Mouse (Mus musculus) thymus, postnatal 10 days (tissue): Measurements from ENCODE around the gene Larp4b.
A peak's percentile ranks its signal among the peaks of the same experiment; 100 is the strongest.

Experiments used
- DNase-seq, 2 experiments: peaks; one replicate each; pipeline ENCODE4 v3.0.0; 2021; ENCODE audit warnings: low spot score in 2 of 2

The Larp4b gene

GRCm38 (mm10) chr13:9093316-9094155, at the start of gene Larp4b:
Gene Larp4b (plus strand): TSS chr13:9093881.
- peak; percentile 96 to 97 for DNase-seq

- no peak for DNase-seq
These were observed 49.0 kb upstream of the Larp4b start for GRCm38 (mm10) chr13:9044731-9045130.

- DNase-seq = peak in 1 of 2 experiments; percentile 4
These were observed 41.5 kb upstream of the Larp4b start for GRCm38 (mm10) chr13:9052049-9052691.

GRCm38 (mm10) chr13:9057277-9057676, 36.4 kb upstream of the Larp4b start:
- no peak for DNase-seq

DNA sequence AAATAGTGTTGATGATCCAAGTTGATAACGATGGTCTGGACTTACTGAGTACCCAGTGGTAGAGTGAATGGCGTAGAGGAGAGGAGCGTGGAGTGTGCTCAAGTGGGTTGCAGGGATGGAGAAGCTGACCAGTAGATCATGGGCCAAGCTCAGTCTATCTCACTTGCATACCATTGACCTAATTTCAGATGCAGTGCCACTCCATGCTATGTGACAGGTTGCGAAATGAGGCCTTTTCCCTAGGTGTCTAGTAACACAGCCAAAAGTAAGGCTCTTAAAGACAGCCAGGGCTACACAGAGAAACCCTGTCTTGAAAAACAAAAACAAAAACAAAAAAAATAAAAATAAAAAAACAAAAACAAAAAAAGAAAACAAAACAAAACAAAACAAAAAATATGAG, 35.0 kb upstream of the Larp4b start:
- no peak for DNase-seq

- DNase-seq = no peak
These were observed 32.3 kb upstream of the Larp4b start for GRCm38 (mm10) chr13:9061394-9061793.

DNA sequence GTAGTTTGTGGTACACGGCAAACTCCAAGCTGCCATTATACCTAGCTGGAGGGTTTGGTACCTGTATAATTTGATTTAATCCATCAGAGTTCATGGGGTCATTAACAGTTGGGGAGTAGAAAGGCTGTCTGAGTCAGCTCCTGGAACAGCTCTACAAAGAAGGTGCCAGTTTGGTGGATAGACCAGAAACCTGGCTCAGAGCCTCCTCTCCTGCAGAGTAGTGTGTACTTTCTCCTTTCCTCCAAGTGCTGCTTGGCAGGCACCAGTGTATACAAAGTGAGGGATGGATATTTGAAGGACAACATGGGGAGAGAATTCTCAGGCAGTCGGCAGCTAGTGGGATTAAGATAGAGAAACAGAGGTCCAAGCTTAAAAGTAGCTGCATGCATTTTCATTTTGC, 29.5 kb upstream of the Larp4b start:
- DNase-seq = no peak

DNA sequence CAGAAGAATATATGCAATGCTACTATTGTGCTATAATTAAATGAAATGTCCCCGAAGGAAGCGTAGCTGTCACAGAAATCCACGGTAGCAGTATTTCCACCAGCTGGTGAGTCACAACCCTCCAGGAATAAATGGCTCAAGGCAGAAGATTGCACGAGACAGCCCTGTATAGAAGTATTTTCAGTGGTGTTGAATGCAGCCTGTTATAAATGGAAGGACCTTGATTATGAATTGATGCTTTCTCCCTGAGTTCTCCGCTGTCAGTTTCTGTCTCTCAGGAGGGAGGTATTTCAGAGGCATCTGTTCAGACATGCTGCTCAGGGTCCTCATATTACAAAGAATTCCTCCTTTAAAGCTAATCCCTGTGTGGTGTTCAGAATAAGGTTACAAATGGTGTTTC, 27.6 kb upstream of the Larp4b start:
- no peak for DNase-seq

- DNase-seq = no peak
These were observed 22.7 kb upstream of the Larp4b start for GRCm38 (mm10) chr13:9071008-9071407.

DNA sequence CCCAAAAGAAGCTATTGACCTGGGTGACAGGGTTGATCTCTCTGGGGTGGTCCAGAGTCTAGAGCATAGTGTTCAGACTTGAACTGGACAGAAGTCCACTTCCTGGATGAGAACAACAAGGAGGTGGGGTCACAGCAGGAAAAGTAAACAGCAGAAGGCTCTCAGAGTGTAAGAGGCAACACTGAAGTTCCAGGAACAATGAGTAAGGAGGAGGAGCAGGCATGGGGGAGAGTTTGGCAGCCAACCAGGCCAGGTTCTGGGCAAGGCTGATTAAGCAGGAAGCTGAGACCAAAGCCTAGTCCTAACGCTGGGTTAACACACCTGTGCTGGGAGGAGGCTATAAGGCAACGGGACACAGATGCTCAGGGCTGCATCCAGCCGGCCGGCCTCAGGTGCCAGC, 19.9 kb upstream of the Larp4b start:
- DNase-seq = no peak

DNA sequence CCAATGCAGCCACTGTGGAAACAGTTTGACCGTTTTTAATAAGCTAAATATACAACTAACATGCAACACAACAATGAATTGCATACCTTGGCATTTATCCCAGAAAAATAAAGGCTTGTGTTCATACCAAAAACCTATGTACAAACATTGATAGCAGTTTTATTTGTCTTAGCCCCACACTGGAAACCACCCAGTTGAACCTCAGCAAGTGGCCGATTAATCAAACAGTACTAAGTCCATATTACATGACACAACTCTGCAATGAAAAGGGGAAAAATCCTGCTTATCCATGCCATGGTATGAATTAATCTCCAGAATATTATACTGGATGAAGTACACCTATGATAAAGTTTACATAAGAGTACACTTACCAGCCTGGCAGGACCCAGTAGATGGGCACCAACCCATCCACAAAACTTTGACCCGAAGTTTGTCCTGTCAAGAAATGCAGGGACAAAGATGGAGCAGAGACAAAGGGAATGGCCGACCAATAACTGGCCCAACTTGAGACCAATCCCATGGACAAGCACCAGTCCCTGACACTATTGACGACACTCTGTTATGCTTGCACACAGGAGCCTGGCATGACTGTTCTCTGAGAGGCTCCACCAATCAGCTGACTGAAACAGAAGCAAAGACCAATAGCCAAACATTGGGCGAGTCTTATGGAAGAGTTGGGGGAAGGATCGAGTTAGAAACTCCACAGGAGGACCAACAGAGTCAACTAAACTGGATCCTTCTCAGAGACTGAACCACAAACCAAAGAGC, 17.7 kb upstream of the Larp4b start:
- no peak for DNase-seq

- DNase-seq = no peak
These were observed 11.4 kb upstream of the Larp4b start for GRCm38 (mm10) chr13:9082128-9082883.

DNA sequence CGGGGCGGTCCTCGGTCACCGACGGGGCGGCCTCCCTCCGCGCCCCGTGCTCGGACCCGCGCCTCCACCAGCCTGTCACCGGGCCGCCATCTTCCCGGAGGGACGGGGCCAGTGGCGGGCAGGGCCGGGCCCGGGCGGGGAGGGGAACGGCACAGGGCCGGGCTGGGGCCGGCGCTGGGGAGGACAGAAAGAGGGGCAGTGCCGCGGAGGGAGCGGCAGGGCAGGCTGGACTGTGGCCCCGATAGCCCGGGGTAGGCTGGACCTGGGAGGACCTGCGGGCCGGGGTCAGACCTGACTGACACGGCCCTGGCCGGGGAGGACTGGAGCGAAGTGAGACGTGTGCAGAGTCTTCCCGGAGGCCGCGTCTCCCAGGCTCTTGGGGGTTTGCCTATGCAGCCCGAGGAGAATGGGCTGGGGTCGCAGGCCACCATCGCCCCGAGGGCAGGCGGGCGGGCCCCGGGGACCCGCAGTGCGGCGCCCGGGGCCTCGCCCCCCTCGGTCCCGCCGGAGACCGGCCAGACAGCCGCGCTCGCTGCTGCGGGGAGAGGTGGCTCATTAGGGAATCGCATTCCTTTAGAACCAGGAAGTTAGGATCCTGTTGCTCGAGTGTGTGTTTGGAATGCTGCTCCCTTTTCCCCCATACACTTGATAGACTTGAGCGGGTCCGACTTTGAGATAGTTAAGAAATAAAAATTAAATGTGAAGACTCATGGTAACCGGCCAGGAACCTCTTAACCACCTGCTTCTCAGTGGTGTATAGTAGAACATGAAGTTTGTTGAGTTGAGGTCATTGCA, 702 bp downstream of the Larp4b start:
- DNase-seq = peak; percentile 23 to 47

DNA sequence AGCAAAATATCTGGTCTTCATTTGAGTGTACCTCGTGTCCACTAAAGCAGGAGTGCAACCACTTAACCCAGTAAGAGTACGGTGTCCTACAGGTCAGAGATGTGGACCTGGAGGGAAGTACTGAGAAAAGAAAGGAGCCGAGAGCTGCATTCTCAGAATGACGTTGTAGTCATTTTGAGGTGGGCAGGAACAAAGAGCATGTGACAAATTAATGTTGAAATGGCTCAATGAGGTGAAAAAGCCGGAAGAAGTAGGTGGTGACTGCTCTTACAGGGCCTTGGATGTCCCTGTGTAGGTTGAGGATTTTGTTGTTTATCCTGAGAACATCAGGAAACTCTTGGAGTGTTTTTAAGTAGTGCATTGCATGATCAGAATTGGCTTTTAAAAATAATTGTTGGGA, 5.6 kb downstream of the Larp4b start:
- DNase-seq = no peak

DNA sequence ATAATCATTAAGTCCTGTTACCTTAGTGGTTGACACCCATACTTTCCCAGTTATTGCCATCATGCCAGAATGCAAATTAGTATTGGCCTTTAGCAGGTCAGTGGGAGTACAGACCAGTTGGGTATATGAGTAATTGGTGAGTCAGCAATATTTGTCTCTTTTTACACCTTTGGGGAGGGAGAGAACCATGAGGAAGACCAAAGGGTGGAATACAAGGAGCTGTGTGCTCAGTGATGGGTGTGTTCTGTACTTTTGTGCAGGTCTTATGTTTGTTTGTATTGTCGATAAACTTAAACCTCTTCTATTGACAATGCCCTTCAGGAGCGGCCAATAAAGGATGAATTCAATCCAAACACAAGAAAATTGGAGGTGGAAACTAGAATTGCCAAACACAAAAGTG, 6.8 kb downstream of the Larp4b start:
- no peak for DNase-seq

GRCm38 (mm10) chr13:9106246-9106645, 12.6 kb downstream of the Larp4b start:
- no peak for DNase-seq

- no peak for DNase-seq
These were observed 13.5 kb downstream of the Larp4b start for GRCm38 (mm10) chr13:9106992-9107858.

- DNase-seq = no peak
These were observed 20.1 kb downstream of the Larp4b start for GRCm38 (mm10) chr13:9113735-9114134.

- DNase-seq = no peak
These were observed 27.3 kb downstream of the Larp4b start for GRCm38 (mm10) chr13:9120835-9121542.
